Mouse (Mus musculus) heart, embryonic 11.5 days (tissue): ENCODE results near the gene Trim29. TPM values are rescaled to one million over a fixed set of nuclear protein-coding genes. Genes with fewer than 3 reads are reported as not detected.

Source experiments
- ATAC-seq: fragments of 200-750 bp; cut with Nextera tagmentation; replicated peaks from 2 replicates; pipeline ENCODE4 v1.8.0; 2017; ENCODE audit warnings: moderate library complexity; ENCODE audit not compliant: insufficient number of reproducible peaks, low FRiP score, low TSS enrichment
- H3K27ac ChIP-seq: fragments of 300-500 bp; sonication (generic); 2 replicates; pipeline ENCODE4 v1.5.1; 2014; ENCODE audit warnings: mild to moderate bottlenecking, low read depth, low read length
- H3K27me3 ChIP-seq: fragments of 300-500 bp; sonication (generic); 2 replicates; pipeline ENCODE4 v1.6.1; 2014; ENCODE audit warnings: mild to moderate bottlenecking, low read length, mixed read lengths; ENCODE audit not compliant: control insufficient read depth, insufficient read depth
- H3K36me3 ChIP-seq: fragments of 300-500 bp; sonication (generic); 2 replicates; pipeline ENCODE4 v1.6.1; 2014; ENCODE audit warnings: mild to moderate bottlenecking, low read length, moderate library complexity, mixed read lengths; ENCODE audit not compliant: control insufficient read depth, insufficient read depth
- H3K4me1 ChIP-seq: fragments of 300-500 bp; sonication (generic); 2 replicates; pipeline ENCODE4 v1.6.1; 2014; ENCODE audit warnings: low read length; ENCODE audit not compliant: control insufficient read depth, insufficient read depth
- H3K4me2 ChIP-seq: fragments of 300-500 bp; sonication (generic); 2 replicates; pipeline ENCODE4 v1.6.1; 2014; ENCODE audit warnings: mild to moderate bottlenecking, moderate library complexity
- H3K4me3 ChIP-seq: fragments of 300-500 bp; sonication (generic); 2 replicates; pipeline ENCODE4 v1.5.1; 2014; ENCODE audit warnings: low read depth, low read length
- H3K9ac ChIP-seq: fragments of 300-500 bp; sonication (generic); 2 replicates; pipeline ENCODE4 v1.6.1; 2014; ENCODE audit warnings: mild to moderate bottlenecking, low read depth, low read length, moderate library complexity
- H3K9me3 ChIP-seq: fragments of 300-500 bp; sonication (generic); replicated peaks from 2 replicates; pipeline ENCODE4 v1.6.1; 2016; ENCODE audit warnings: low read length; ENCODE audit not compliant: control insufficient read depth
- WGBS: fragments of 180-500 bp; shearing (Covaris S2); extraction: QIAGEN DNeasy Blood & Tissue Kit; methylation state at CpG from one replicate; pipeline ENCODE4 v1.1.7; 2014; ENCODE audit not compliant: insufficient replicate concordance; 5-methylcytosine and 5-hydroxymethylcytosine counted together
- polyA plus RNA-seq: library from polyadenylated mRNA; unstranded; fragments of >200 nt; fragmentation: Nextera tagmentation; extraction: Ambion mirVana; gene quantifications from 2 replicates; pipeline ENCODE4 v1.2.1, GENCODE M21; 2014

Trim29 gene
- polyA plus RNA-seq, 1 experiment from 2014 or later = 0.13 TPM

GRCm38 (mm10) chr9:43321951-43322350 lies 11.3 kb downstream of the Trim29 start:
- H3K9me3 ChIP-seq = no peaks in the 10 kb centered on the region
- H3K4me2 ChIP-seq = no peak overlapping the region
- no peak overlapping the region for H3K4me3 ChIP-seq
- no peak overlapping the region for H3K9ac ChIP-seq
- no peaks in the 10 kb centered on the region for H3K27me3 ChIP-seq
- no peak for ATAC-seq
- no peaks in the 10 kb centered on the region; the same call in 1 of the 2 replicates for H3K4me1 ChIP-seq
- WGBS = 77% methylated on average over 6 of the region's 6 CpGs
- no peak overlapping the region for H3K27ac ChIP-seq
- H3K36me3 ChIP-seq = no peaks in the 10 kb centered on the region

- Histone ChIP-seq H3K36me3 (no peaks in the 10 kb centered on the region), H3K4me2 (no peak overlapping the region), H3K27me3 (no peaks in the 10 kb centered on the region), H3K27ac (no peak overlapping the region), H3K9me3 (no peaks in the 10 kb centered on the region), H3K4me1 (no peaks in the 10 kb centered on the region; the same call in 1 of the 2 replicates), H3K9ac (no peak overlapping the region), H3K4me3 (no peak overlapping the region)
- no peak for ATAC-seq
- WGBS = 73% methylated on average over 4 of the region's 4 CpGs
Measured at GRCm38 (mm10) chr9:43322666-43323065, 12.0 kb downstream of the Trim29 start.

- ATAC-seq = no peak
- H3K4me2 ChIP-seq = no peak overlapping the region
- H3K27me3 ChIP-seq = peaks cover 8% of the 10 kb centered on the region; the same call in 1 of the 2 replicates
- H3K36me3 ChIP-seq = no peaks in the 10 kb centered on the region
- no peaks in the 10 kb centered on the region for H3K9me3 ChIP-seq
- no peak overlapping the region for H3K9ac ChIP-seq
- H3K4me3 ChIP-seq = no peak overlapping the region
- WGBS = 27% methylated on average over 3 of the region's 3 CpGs
- H3K4me1 ChIP-seq = no peaks in the 10 kb centered on the region; the same call in 1 of the 2 replicates
- H3K27ac ChIP-seq = no peak overlapping the region
Measured at GRCm38 (mm10) chr9:43325486-43325885, 14.8 kb downstream of the Trim29 start.

- 48% methylated on average over 7 of the region's 7 CpGs for WGBS
- no peaks in the 10 kb centered on the region for H3K36me3 ChIP-seq
- no peak overlapping the region for H3K4me3 ChIP-seq
- no peak overlapping the region for H3K27ac ChIP-seq
- 0 out of 2 replicates have a peak, but pooled peaks have one; percentile 32 for ATAC-seq
- no peak overlapping the region for H3K4me2 ChIP-seq
- H3K9me3 ChIP-seq = no peaks in the 10 kb centered on the region
- H3K4me1 ChIP-seq = peaks cover 2% of the 10 kb centered on the region; the same call in 1 of the 2 replicates
- no peak overlapping the region for H3K9ac ChIP-seq
- H3K27me3 ChIP-seq = peaks cover 8% of the 10 kb centered on the region; the same call in 1 of the 2 replicates
Measured at GRCm38 (mm10) chr9:43326015-43326631, 15.5 kb downstream of the Trim29 start.

- WGBS = 44% methylated on average over 21 of the region's 21 CpGs
- Histone ChIP-seq H3K4me2 (no peak overlapping the region), H3K27me3 (peaks cover 8% of the 10 kb centered on the region; the same call in 1 of the 2 replicates), H3K9me3 (no peaks in the 10 kb centered on the region), H3K36me3 (no peaks in the 10 kb centered on the region), H3K27ac (no peak overlapping the region), H3K4me3 (no peak overlapping the region), H3K9ac (no peak overlapping the region), H3K4me1 (peaks cover 2% of the 10 kb centered on the region; the same call in 1 of the 2 replicates)
- no peak for ATAC-seq
Measured at GRCm38 (mm10) chr9:43327182-43328129, 16.8 kb downstream of the Trim29 start.

GRCm38 (mm10) chr9:43330426-43330825 lies 19.8 kb downstream of the Trim29 start:
- 39% methylated on average over 5 of the region's 5 CpGs for WGBS
- peaks cover 10% of the 10 kb centered on the region; the same call in 1 of the 2 replicates for H3K27me3 ChIP-seq
- H3K4me3 ChIP-seq = no peak overlapping the region
- no peak overlapping the region for H3K4me2 ChIP-seq
- no peaks in the 10 kb centered on the region for H3K36me3 ChIP-seq
- H3K9ac ChIP-seq = no peak overlapping the region
- no peak for ATAC-seq
- peaks cover 2% of the 10 kb centered on the region; the same call in 1 of the 2 replicates for H3K4me1 ChIP-seq
- no peaks in the 10 kb centered on the region for H3K9me3 ChIP-seq
- H3K27ac ChIP-seq = no peak overlapping the region

- Histone ChIP-seq H3K4me3 (no peak overlapping the region), H3K4me2 (no peak overlapping the region), H3K9ac (no peak overlapping the region), H3K4me1 (0 out of 2 replicates have a peak, but pooled peaks cover 2% of the 10 kb centered on the region), H3K27ac (no peak overlapping the region), H3K9me3 (no peaks in the 10 kb centered on the region), H3K27me3 (peaks cover 11% of the 10 kb centered on the region; the same call in 1 of the 2 replicates), H3K36me3 (no peaks in the 10 kb centered on the region)
- ATAC-seq = no peak
- WGBS = 65% methylated on average over 8 of the region's 8 CpGs
Measured at GRCm38 (mm10) chr9:43331476-43332471, 21.1 kb downstream of the Trim29 start.

GRCm38 (mm10) chr9:43334476-43334875 lies 23.8 kb downstream of the Trim29 start:
- Histone ChIP-seq H3K9me3 (no peaks in the 10 kb centered on the region), H3K27me3 (peaks cover 10% of the 10 kb centered on the region; the same call in 1 of the 2 replicates), H3K9ac (no peak overlapping the region), H3K4me3 (no peak overlapping the region), H3K27ac (no peak overlapping the region), H3K4me2 (no peak overlapping the region), H3K4me1 (0 out of 2 replicates have a peak, but pooled peaks cover 2% of the 10 kb centered on the region), H3K36me3 (no peaks in the 10 kb centered on the region)
- 71% methylated on average over 8 of the region's 8 CpGs for WGBS
- no peak for ATAC-seq
